Mouse (Mus musculus) right cerebral cortex, adult 18-20 months (tissue): ENCODE measurements around the gene Pak3.
"Not testable (repeated sequence)": the region's sequence is repeated elsewhere in the genome, so short reads cannot be mapped to it uniquely, and the experiment has no call there.

Experiments
- DNase-seq: peaks from one replicate; pipeline ENCODE4 v3.0.0; 2022; ENCODE audit warnings: mixed read lengths

The Pak3 gene

DNA sequence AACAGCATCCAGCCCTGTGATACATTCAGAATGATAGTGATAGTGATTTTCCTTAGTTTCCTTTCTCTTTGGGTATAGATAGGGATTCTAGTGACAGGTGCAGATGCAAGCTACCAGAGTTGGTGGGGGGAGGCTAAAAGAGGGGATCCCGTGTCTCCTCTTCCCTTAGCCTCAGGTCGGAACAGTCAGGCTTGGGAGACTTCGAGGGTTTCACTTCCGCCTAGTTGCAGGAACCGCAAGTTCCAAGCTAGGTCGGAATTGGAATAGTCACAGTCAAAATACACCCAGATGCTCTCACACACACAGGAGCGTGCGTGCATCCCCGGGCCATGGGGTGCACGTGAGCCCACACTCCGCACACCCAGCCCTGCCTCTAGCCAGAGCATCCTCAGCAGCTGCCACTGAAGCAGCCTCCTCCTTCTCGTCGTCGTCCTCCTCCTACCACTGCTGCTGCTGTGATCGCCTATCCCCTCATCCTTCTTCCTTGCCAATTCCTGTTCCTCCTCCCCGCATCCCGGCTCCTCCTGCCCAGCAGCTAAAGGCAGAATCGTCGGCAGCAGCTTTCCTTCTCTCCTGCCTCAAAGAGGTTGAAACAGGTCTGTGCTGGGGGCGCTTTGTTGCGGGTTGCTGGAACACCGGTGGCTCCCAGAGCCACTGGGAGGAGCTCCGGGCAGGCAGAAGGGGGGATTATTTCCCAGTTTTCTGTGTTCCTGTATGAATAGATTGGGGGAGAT is at the start of gene Pak3:
Pak3 (plus strand) TSS at position 424 of the 734 bp plus-strand sequence.
- peak; percentile 44 for DNase-seq

DNA sequence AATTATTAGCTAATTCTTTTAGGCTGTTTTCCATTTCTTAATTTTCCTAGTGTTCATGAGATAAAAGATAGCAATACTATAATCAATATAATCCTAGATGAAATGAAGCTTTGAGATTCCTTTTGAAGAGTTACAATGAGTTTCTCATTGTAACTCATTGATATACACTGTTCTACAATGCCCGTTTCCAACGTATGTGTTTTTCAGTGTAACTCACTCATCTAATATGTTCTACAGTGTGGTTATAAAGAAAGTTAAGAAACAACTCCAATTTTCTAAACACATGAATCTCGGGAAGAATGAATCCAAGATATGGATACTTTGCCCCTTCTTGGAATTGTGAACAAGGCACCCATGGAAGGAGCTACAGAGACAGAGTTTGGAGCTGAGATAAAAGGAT is 35.5 kb upstream of the Pak3 start:
- peak; percentile 100 for DNase-seq

DNA sequence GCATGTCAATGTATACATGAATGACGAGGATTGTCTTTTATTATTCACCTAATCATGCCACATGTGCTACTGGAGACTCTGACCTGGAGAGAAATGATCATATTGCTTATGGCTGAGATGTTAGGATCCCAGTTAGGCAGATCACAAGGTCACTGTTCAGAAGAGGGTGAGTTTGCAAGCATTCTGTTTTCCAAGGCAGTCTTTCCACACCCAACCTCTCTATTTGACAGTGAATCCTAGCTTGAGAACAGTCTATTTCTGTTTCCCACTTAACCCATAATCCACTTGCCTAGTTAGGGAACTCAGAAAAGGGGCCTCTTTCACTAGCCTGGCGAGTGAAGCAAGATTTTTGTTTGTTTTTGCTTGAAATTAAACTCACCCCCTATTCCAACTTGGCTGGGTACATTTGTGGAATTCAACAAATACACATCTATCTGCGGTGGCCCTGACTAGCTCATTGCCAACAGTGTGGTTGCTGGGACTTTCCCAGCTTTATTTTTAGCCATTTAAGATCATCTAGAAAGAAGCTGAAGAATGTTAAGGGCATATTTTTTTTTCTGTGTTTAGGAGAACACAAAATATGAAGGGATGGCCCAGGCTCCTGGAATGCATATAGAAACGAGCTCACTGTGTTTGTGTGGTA is 17.2 kb upstream of the Pak3 start:
- DNase-seq: no peak

DNA sequence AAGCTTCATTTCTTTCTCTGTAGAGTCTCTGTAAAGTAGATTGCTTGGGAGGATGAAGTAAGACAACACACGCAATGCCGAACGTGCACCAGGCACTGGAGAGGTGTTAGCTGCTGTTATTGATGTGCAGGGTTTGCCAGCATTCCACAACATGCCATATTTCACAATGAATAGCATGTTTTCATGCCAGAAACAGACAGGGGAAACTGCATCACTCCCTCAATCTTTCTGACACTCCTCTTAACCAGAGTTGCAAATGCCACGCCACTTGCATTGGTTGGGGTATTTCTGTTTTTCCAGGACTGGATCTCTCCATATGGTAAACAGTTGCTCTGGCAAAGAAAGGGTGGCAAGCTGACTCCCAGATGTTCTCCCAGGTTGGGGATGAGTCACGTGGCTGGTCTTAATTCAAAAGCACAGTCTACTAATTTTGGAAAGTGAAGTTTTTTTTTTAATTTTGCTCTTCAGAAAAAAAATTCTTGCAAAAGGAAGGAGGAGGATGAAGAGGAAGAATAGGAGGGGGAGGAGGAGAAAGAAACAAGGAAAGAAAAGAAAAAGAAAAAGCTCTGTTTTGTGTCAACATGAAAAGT is 16.5 kb upstream of the Pak3 start:
- DNase-seq: no peak

DNA sequence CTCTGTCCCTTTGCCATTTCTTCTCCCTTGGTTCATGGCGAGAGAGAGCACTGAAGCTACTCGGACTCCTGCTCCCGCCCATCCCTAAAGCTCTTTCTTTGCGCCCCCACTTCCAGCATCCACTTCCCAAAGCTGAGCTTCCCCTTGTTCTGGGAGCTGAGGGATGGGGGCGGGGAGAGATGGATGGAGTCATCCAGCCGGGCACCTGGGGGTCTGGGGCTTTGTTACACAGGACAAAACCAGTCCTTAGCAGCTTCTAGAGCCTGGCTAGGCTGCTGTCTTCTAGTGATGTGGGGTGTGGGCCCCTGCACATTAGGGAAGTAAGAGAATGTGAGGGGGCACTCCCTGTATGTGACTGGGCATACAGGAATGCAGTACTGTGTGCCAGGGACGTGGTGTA is 526 bp downstream of the Pak3 start:
- DNase-seq: peak; percentile 39

DNA sequence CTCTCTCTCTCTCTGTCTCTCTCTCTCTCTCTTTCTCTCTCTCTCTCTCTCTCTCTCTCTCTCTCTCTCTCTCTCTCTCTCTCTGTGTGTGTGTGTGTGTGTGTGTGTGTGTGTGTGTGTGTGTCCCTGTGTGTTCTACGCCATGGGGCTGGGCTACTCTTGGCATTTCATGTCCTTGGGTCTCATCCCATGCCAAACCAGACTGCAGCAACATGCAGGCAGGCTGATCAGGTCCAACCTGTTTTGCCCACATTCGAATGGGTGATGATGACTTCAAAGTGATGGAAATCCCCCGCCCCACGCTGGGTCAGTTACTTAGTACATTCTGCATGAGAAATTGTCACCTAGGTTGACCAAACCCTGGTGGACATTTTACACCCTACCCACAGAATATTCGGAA is 1.1 kb downstream of the Pak3 start:
- not testable (repeated sequence) for DNase-seq

DNA sequence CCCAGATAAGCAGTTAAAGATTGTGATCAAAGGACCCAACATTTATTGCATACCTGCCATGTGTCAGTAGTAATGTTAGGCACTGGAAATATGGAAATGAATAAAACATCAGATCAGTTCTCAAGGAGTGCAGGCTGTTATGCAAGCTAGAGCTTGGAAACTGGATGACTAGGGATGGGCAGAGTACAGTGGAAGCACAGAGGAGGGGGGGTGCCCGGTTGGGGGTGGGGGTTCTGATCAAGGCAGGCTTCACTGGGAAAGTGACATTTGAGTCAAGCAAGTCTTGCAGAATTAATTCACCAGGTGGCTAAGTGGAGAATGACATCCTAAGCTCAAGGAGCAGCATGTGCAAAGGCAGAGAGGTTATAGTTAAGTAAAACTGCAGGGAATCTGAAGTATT is 1.8 kb downstream of the Pak3 start:
- peak; percentile 8 for DNase-seq

DNA sequence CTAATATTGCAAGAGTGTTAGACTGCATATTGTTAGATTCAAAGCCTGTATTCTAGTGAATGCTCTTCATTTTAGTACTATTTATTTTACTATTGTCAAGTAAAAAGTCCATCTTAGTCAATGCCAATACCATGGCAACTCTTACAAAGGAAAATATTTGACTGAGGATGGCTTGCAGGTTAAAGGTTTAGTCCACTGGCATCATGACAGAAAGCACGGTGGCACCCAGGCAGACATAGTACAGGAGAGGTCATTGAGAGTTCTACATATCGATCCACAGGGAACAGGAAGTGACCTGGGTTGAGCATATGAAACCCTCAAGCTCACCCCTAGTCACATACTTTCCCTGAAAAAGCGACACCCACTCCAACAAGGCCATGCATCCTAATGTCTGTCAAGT is 13.9 kb downstream of the Pak3 start:
- no peak for DNase-seq

DNA sequence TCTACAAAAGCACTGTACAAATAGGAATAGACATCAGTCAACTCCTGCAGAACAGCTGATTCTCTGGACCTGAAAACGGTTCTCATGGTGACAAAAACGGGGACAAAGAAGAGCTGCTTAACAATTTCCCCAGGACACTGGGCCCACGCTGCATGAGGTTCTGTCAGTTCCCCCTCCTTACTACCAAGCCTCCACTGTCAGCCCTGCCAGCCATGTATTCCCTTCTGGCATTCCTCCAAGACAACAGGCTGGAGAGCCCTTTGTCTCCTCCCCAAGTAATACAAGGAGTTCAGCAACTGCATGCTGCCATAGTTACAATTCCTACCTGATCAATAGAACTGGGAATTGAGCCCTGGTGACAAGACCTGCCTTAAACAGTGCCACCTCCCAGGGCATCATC is 15.2 kb downstream of the Pak3 start:
- no peak for DNase-seq

DNA sequence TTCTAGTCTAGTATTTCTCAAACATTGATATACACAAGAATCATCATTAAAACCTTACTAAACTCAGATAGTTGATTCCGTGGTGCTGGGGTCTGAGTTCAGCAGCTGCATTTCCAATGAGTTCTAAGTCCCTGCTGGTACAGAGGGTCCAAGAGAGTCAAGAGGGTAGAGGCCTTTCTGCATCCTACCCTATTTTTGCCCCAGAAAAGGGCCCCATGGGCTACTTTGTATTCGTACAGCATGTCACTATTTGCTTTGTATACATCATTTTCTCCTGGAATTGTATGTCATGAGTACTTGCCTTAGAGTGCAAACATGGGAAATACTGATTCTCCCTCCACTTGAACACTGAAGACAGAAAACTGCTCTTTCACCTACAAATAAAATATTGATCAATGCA is 24.4 kb downstream of the Pak3 start:
- DNase-seq: no peak

DNA sequence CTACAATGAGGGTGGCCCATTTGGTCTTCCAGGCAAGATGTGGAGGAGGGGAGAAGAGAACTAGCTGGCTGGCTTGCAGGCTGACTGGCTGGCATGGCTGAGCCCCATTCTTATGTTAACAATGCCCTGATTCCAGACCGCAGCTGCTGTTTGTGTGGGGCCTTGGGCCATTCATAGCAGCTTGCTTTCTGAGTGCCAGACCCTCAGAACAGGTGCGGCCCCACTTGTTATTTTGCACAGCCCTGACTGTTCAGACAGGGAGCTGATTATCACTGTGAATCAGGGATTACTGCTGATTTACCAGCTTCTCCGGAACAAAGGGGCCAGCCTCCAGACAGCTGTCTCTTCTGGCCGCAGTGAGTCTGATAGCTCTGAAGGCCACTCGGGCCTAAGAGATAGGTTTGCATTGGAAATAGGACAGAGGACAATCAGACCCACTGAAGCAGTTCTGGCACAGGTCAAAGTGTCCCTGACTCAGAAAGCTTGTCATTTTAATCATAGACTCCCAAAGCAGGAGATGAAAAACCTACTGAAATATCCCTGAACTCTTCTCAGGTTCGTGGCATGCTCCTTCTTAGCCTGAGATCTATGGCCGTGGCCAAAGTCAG is 24.9 kb downstream of the Pak3 start:
- DNase-seq: peak; percentile 13

DNA sequence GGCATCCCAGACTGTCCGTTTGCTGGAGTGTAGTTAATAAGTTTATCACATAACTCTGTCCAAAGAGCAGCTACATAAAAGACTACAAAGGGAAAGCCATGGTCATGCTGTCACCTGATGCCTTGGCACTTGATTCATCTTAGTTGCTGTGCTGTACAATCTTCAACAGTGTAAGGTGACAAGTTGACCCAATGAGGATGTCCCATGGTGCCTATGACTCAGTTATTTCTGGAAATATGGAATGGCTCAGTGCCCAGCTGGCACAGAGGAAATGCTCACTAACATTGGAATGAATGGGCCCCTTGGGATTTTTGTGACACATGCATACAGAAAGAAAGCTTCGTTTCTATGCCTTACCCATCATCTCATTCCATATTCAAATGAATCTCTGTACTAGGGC is 55.3 kb downstream of the Pak3 start:
- no peak for DNase-seq

DNA sequence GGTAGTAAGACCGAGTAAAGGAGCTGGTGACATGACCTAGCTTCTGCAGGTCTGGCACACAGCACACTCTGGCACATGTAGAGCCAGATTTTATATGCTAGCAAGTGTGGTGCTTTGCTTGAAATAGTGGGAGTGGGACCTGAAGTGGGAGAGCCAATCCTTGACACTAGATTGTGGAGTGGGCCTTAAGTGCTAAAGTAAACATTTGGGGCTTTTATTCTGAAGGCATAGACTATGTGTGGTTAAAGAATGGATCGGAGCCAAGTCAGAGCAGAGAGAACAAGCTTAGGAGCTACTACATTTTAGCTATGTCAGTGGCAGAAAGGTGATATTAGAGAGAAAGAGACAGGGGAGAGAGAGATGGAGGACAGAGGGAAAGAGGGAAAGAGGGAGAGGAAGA is 61.5 kb downstream of the Pak3 start:
- no peak for DNase-seq

DNA sequence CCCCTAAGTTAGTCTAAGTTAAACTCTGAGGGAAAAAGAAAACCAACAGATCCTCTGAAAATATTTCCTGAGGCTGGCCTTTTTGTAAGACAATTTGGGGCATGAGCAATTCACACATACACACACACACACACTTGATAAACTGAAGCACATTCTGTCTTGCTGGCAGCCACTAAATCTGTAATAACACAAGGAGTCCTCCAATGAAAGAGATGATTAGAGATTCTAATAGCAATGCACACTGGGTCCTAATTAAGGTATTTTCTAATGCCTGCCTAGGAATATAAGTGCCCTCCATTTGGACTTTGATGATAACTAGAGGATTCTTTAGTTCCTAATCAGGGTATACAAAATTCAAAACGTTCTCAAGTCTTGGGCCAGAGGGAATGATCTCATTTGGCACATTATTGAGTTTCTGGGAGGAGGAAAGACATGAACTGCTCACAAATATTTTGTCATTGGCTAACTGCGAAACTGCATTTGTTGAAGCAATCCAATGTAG is 62.1 kb downstream of the Pak3 start:
- no peak for DNase-seq

DNA sequence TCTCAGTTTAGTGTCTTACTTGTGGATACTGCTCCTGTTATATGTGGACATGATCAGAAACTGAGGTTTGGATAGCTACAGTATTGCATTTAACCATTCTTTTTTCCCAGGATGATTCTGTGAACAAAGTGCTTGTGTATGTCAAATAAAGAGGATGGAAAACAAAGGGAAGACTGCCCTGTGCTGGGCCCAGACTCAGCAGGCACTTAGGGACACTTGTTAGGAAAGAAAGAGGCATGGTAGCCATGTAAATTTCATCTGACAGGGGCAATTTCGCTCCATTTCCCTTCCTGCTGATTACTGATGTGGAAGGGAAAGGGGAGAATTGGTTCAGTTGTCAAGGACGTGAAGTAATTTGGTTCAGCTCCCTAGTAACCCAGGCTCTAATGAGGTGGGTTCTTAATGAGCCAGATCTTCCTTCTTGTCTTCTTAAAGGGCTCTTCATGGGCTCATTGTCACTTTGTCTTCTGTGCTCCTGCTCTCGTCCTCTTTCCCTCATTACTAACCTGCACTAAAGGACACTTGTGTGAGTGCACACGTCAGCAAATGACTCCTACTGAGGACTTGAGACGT is 88.6 kb downstream of the Pak3 start:
- no peak for DNase-seq

DNA sequence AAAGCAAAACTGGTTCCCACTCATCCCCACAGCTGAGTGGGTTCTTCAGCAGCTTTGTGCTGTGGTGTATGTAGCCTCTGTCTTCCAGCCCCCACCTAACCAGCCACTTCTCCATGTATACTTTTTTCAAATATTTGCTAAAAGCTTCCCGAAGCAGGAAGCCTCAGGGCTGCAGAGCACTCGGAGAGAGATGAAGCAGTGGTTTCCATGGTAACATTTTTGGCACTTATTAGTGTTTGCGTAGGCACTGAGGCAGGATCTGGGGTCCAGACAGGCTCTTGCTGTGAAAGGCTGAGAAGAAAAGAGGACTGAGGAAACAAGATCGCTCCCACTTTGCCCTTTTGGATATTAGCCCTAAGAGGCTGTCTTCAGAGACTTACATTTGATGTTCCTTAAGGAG is 100.3 kb downstream of the Pak3 start:
- peak; percentile 35 for DNase-seq

DNA sequence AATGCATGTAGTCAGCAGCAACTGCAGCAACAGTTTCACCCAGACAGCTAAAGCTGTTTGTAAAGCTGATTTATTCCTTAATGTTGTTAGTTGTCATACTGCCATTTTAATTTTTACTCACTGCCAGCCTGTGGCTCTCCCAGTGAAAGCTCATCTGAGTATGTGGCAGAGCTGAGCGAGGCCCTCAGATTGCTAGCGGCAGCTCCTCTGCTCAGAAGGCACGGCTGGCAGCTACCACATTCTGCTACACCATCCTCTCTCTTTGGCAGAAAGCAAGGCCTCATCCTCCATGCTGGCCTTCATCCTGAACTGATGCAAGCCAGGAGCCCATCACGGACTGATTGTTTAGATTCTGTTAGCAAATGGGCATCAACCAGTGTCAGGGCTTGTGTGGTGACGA is 109.4 kb downstream of the Pak3 start:
- DNase-seq: no peak

DNA sequence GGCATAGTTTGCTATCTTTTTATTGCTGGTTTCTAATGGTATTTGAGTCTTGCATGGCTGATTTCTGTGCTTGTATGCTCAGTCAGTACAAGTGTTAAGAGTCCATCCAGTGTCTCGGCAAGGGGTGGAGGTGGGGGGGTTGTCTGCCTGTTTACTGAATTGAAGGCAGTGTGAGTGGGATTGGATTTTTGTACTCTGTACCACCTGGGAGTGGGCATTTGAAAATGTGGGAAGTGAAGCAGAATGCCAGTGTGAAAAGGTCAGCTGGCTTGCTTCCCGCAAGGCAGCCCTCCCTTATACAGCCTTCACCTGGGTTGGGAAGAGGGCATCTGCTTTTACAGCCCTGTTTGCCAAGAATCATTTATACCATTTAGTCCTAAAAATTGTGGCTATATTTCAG is 125.5 kb downstream of the Pak3 start:
- no peak for DNase-seq

DNA sequence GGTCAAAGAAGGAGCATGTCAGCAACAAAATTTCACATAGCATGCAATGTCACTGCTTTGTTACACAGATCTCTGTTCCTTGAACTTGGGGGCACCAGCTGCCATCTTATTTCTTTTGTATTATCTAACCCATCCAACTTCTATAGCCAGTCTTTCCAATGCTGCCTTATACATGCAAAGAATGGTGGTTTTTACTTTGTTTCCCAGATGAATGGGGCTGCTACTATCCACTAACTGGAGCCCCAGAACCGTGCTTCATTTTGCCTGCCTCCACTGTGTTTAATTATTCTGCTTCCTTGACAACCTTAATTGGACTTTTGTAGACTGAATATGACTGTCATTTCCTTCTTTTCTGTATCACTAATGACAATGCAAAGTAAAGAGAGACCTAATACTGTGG is 126.4 kb downstream of the Pak3 start:
- DNase-seq: no peak

DNA sequence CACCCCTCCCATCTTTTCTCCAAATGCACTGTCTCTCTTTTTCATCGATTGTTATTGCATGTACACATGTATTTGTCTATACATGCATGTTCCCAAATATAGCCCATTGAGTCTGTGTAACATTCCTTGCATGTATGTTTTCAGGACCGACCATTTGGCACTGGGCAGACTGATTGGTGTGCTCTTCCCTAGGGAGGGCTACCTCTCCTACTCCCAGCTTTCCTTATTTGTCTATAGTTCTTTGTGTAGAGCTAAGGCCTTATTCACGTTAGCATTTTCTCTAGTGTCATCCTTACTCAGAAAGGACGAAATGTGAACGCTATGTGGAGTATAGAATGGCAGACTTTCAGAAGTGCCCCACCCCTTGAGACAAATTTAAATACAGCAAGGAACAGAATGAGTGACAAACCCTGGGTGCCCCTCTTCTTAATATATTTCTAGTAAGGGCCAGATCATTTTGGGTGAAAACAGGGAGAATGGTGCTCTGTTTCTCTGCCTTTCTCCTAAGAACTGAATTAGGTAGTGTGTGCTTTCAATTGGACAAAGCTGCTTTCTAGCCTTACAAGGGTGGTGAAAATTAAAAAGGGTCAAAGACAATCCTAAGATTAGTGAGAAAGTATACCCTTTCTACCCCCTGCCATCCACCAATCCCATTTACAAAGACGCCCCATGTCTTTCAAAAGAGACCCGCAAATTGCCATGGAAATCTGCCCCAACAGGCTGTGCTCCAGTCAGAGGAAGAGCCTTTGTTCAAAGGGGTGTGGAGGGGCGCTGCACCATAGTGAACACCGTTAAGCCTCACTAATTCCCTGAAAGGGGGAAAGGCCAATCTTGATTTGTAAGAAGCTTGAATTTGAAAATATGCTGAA is 136.2 kb downstream of the Pak3 start:
- no peak for DNase-seq

DNA sequence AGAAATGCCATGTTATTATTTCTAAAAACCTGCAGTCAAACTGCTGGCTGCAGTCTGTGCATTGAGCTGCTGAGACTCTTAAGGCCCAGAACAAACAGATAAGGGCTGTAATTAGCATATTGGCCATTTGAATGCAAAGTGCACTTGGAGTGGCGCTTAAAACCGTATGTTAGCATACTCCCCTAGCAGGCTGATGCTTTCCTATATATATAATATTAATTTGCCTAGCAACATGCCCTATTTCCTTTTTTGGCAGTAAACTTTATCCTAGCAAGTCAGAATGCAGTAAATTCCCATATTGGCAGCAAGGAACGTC is 136.7 kb downstream of the Pak3 start:
- no peak for DNase-seq
